Mouse (Mus musculus) MEL (cell line): Measurements from ENCODE around the gene Adprhl1. TPM values are rescaled to one million over a fixed set of nuclear protein-coding genes. Genes with fewer than 3 reads are reported as not detected.

Experiments used
- DNase-seq: peaks from one replicate; pipeline ENCODE4 v3.0.0; 2011; ENCODE audit warnings: low read depth, low spot score
- H3K27ac ChIP-seq: 2 replicates; pipeline ENCODE4 v1.5.1; 2012; ENCODE audit warnings: low read depth, mild to moderate bottlenecking, control low read depth, low read length, moderate library complexity; ENCODE audit not compliant: control insufficient read depth
- H3K27me3 ChIP-seq, 2 experiments: fragments of 150-350 bp in 1 of 2; sonication (generic) in 1 of 2; 2 replicates each; pipeline ENCODE4 v1.6.1; 2012; ENCODE audit warnings: low read length in 2 of 2, mild to moderate bottlenecking in 2 of 2, improper control_type of control experiment in 1 of 2, moderate library complexity in 1 of 2; ENCODE audit not compliant: insufficient read depth in 2 of 2, control insufficient read depth in 1 of 2
- H3K36me3 ChIP-seq, 2 experiments: 2 replicates each; pipeline ENCODE4 v1.6.1; 2012 to 2014; ENCODE audit warnings: low read length in 2 of 2, improper control_type of control experiment in 1 of 2, inconsistent platforms in 1 of 2, mild to moderate bottlenecking in 1 of 2; ENCODE audit not compliant: insufficient read depth in 2 of 2, control insufficient read depth in 1 of 2
- H3K4me1 ChIP-seq, 2 experiments: fragments of 150-350 bp in 1 of 2; sonication (generic) in 1 of 2; 2 replicates each; pipeline ENCODE4 v1.6.1; 2012; ENCODE audit warnings: low read length in 2 of 2, improper control_type of control experiment in 1 of 2, mild to moderate bottlenecking in 1 of 2; ENCODE audit not compliant: insufficient read depth in 2 of 2, control insufficient read depth in 1 of 2
- H3K4me3 ChIP-seq, 2 experiments: fragments of 150-350 bp in 1 of 2; sonication (generic) in 1 of 2; 2 replicates each; pipeline ENCODE4 v1.5.1; 2012; ENCODE audit warnings: low read depth in 2 of 2, low read length in 2 of 2, mild to moderate bottlenecking in 2 of 2, moderate library complexity in 2 of 2, control low read depth in 1 of 2, improper control_type of control experiment in 1 of 2; ENCODE audit not compliant: control insufficient read depth in 1 of 2, insufficient read depth in 1 of 2
- H3K79me2 ChIP-seq: 2 replicates; pipeline ENCODE4 v1.6.1; 2012; ENCODE audit warnings: mild to moderate bottlenecking, low read length, moderate library complexity; ENCODE audit not compliant: control insufficient read depth, poor library complexity, insufficient read depth
- H3K9ac ChIP-seq: 2 replicates; pipeline ENCODE4 v1.6.1; 2012; ENCODE audit warnings: low read depth, mild to moderate bottlenecking, control low read depth, low read length, moderate library complexity; ENCODE audit not compliant: control insufficient read depth, poor library complexity, severe bottlenecking
- H3K9me3 ChIP-seq: fragments of 150-350 bp; sonication (generic); replicated peaks from 2 replicates; pipeline ENCODE4 v1.6.1; 2012; ENCODE audit warnings: mild to moderate bottlenecking, low read length, improper control_type of control experiment, moderate library complexity; ENCODE audit not compliant: insufficient read depth
- BHLHE40 ChIP-seq: IDR thresholded peaks from 2 replicates; pipeline ENCODE4 v1.6.1; 2012; ENCODE audit warnings: low read depth, mild to moderate bottlenecking, inconsistent platforms, low read length, improper control_type of control experiment, borderline replicate concordance
- CHD1 ChIP-seq: IDR thresholded peaks from 2 replicates; pipeline ENCODE4 v1.6.1; 2012; ENCODE audit warnings: low read depth, mild to moderate bottlenecking, inconsistent platforms, low read length, improper control_type of control experiment
- ELF1 ChIP-seq: IDR thresholded peaks from 2 replicates; pipeline ENCODE4 v1.6.1; 2014; ENCODE audit warnings: low read depth, mild to moderate bottlenecking, inconsistent platforms, low read length, improper control_type of control experiment, moderate library complexity
- EP300 ChIP-seq, 2 experiments: IDR thresholded peaks; 2 replicates each; pipeline ENCODE4 v1.6.1; 2011; ENCODE audit warnings: improper control_type of control experiment in 2 of 2, low read length in 2 of 2, low read depth in 1 of 2, mild to moderate bottlenecking in 1 of 2
- GATA1 ChIP-seq: IDR thresholded peaks from 2 replicates; pipeline ENCODE4 v1.6.1; 2011; ENCODE audit warnings: low read depth, low read length, improper control_type of control experiment
- KAT2A ChIP-seq: conservative IDR thresholded peaks from 2 replicates; pipeline ENCODE4 v1.6.1; 2012; ENCODE audit warnings: low read depth, low read length, improper control_type of control experiment, inconsistent platforms
- MAFK ChIP-seq: IDR thresholded peaks from 2 replicates; pipeline ENCODE4 v1.6.1; 2011; ENCODE audit warnings: low read depth, mild to moderate bottlenecking, low read length, improper control_type of control experiment, borderline replicate concordance
- MAZ ChIP-seq: IDR thresholded peaks from 2 replicates; pipeline ENCODE4 v1.6.1; 2012; ENCODE audit warnings: low read depth, mild to moderate bottlenecking, inconsistent platforms, low read length, improper control_type of control experiment
- MEF2A ChIP-seq: IDR thresholded peaks from 2 replicates; pipeline ENCODE4 v1.6.1; 2014; ENCODE audit warnings: low read depth, mild to moderate bottlenecking, inconsistent platforms, low read length, improper control_type of control experiment; ENCODE audit not compliant: poor library complexity, insufficient replicate concordance, severe bottlenecking; ENCODE audit errors: extremely low read depth
- MYC ChIP-seq: IDR thresholded peaks from 2 replicates; pipeline ENCODE4 v1.6.1; 2011; ENCODE audit warnings: low read depth, mild to moderate bottlenecking, low read length, improper control_type of control experiment, moderate library complexity
- RAD21 ChIP-seq: IDR thresholded peaks from 2 replicates; pipeline ENCODE4 v1.6.1; 2011; ENCODE audit warnings: mild to moderate bottlenecking, low read depth, low read length, improper control_type of control experiment
- RCOR1 ChIP-seq: IDR thresholded peaks from 2 replicates; pipeline ENCODE4 v1.6.1; 2012; ENCODE audit warnings: low read depth, mild to moderate bottlenecking, inconsistent platforms, low read length, improper control_type of control experiment
- SIN3A ChIP-seq: IDR thresholded peaks from 2 replicates; pipeline ENCODE4 v1.6.1; 2012; ENCODE audit warnings: low read length, improper control_type of control experiment, inconsistent platforms
- SMC3 ChIP-seq: IDR thresholded peaks from 2 replicates; pipeline ENCODE4 v1.6.1; 2011; ENCODE audit warnings: low read depth, low read length, improper control_type of control experiment
- USF1 ChIP-seq: IDR thresholded peaks from 2 replicates; pipeline ENCODE4 v1.6.1; 2014; ENCODE audit warnings: low read depth, mild to moderate bottlenecking, inconsistent platforms, low read length, improper control_type of control experiment, moderate library complexity
- ZC3H11A ChIP-seq: IDR thresholded peaks from 2 replicates; pipeline ENCODE4 v1.6.1; 2012; ENCODE audit warnings: low read depth, mild to moderate bottlenecking, inconsistent platforms, low read length, improper control_type of control experiment
- ZNF384 ChIP-seq: IDR thresholded peaks from 2 replicates; pipeline ENCODE4 v1.6.1; 2012; ENCODE audit warnings: low read depth, mild to moderate bottlenecking, inconsistent platforms, low read length, improper control_type of control experiment
- polyA plus RNA-seq, 2 experiments: library from polyadenylated mRNA; stranded (reverse) in 1 of 2; unstranded in 1 of 2; fragments of >175 nt in 1 of 2; fragments of >200 nt in 1 of 2; gene quantifications; 2 replicates each; pipeline versions ENCODE4 v1.2.1 to v1.2.4; 2012; ENCODE audit warnings: low replicate concordance in 2 of 2, low read depth in 1 of 2; ENCODE audit not compliant: insufficient read length in 2 of 2, insufficient read depth in 1 of 2, missing spikeins in 1 of 2
- total RNA-seq: library from RNA; depleted of rRNA; stranded (reverse); fragments of 300-350 nt; gene quantifications from 2 replicates; pipeline ENCODE4 v1.2.3, GENCODE M21; 2012

Gene Adprhl1
- total and polyA plus RNA-seq, 3 experiments: not detected

DNA sequence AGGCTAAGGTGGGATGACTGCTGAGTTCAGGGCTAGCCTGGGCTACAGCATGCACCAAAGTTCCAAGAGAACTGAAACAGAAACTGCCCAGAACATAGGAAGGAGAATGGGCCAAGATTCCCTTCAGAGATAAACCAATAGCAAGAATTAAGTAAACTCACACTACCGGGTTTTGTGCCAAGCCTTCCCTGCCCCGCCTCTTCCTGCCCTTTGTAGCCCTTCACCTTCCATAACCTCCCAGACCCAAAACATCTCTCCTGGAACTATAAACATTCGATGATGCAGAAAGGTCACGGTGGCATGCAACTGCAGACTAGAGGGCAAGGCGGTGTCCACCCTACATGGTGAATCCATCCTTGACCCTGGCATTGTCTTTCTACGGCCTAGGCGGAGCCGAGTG is 63.7 kb downstream of the Adprhl1 start:
- H3K4me1 ChIP-seq: no peaks in the 10 kb centered on the region
- no peak for DNase-seq
- no peak overlapping the region for H3K27ac ChIP-seq
- H3K4me3 ChIP-seq: no peak overlapping the region
- H3K9me3 ChIP-seq: no peaks in the 10 kb centered on the region
- no peaks in the 10 kb centered on the region for H3K27me3 ChIP-seq
- H3K79me2 ChIP-seq: no peaks in the 10 kb centered on the region
- no peak overlapping the region for H3K9ac ChIP-seq
- H3K36me3 ChIP-seq: no peaks in the 10 kb centered on the region
- TF ChIP-seq SMC3 (no peak), ELF1 (no peak), CHD1 (no peak), GATA1 (no peak), MAFK (no peak), MYC (no peak), ZC3H11A (no peak), BHLHE40 (no peak), ZNF384 (no peak), KAT2A (no peak)

GRCm38 (mm10) chr8:13188857-13189256 is 65.1 kb downstream of the Adprhl1 start:
- H3K9ac ChIP-seq: no peak overlapping the region
- DNase-seq: no peak
- no peak overlapping the region for H3K4me3 ChIP-seq
- H3K9me3 ChIP-seq: no peaks in the 10 kb centered on the region
- H3K79me2 ChIP-seq: no peaks in the 10 kb centered on the region
- no peak overlapping the region for H3K27ac ChIP-seq
- TF ChIP-seq RAD21 (no peak), MAZ (no peak), MAFK (no peak), RCOR1 (no peak), USF1 (no peak), EP300 (IDR thresholded peaks at IDR 0.05; ENCODE audit: low read depth in 1 of 2, low read length in 2 of 2) (no peak), ZNF384 (no peak), MEF2A (no peak), GATA1 (no peak), SIN3A (no peak)
- H3K4me1 ChIP-seq: no peaks in the 10 kb centered on the region
- no peaks in the 10 kb centered on the region for H3K27me3 ChIP-seq
- H3K36me3 ChIP-seq: no peaks in the 10 kb centered on the region
